Mouse (Mus musculus) erythroblast, adult 5-6 weeks (primary cell): ENCODE results near the gene Arap1. TPM values are rescaled to one million over a fixed set of nuclear protein-coding genes. Genes with fewer than 3 reads are reported as not detected.

Experiments
- ATAC-seq: replicated peaks from 2 replicates; pipeline ENCODE4 v1.8.0; 2016; ENCODE audit warnings: moderate number of reproducible peaks, mild to moderate bottlenecking, moderate TSS enrichment, inconsistent platforms; ENCODE audit not compliant: poor library complexity, low FRiP score, severe bottlenecking
- total RNA-seq, 2 experiments: library from RNA; stranded (forward) in 1 of 2; stranded (reverse) in 1 of 2; fragments of 150-400 nt in 1 of 2; fragments of 200-764, 138-1000 nt in 1 of 2; gene quantifications; 2 replicates each; pipeline versions ENCODE4 v1.2.3 to v1.2.4; 2015 to 2017; ENCODE audit warnings: low replicate concordance in 2 of 2

Gene Arap1
- total RNA-seq, 2 experiments from 2014 or later = 8.3 to 26.5 TPM

- no peak for ATAC-seq
Measured at GRCm38 (mm10) chr7:101459305-101459813, 111.5 kb downstream of the Arap1 start.

DNA sequence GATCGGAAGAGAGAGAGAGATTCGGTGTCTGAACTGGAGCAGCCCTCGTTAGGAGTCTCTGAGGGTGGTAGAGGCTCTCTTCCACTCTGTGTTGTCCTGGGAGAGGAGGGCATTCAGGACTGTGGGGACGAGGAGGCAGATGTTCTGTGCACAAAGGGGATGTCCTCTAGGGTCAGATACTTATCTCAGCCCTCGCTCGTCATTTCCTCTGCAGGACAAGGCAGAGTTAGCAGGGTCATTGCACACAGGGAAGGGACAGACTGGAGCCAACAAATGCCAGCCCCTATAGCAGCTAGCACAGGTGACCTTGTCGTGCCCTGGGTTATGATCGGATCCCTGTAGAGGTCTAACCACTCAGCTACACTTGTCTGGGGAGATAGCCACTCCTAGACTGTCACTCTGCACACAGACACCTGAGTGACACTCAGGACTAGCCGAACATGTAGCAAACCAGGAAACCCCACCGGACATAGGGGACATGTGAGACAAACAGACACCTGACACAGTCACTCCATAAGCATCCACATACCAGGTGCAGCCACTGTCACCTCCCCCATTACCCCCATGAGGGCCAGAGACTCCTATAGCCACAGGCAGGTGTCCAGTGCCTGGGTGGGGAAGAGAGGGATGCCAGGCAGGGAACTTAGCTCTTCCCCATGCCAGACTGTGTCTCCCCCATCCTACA lies 112.2 kb downstream of the Arap1 start:
- no peak for ATAC-seq

DNA sequence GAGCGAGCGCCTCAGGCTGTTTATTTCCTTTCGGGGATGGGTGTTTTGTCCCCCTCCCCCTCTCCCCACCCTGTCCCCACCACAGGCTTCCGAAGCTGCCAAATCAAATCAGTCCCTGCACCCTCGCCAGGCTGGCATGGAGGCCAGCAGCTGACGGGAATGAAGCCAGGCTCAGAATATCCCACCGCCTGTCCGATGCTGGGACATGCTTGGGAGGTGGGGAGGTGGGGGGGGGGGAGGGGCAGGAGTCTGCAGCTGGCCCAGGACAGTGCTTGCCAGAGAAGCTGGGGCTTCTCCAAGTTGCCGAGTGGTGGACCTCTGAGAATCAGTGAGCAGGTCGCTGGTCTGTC lies 112.7 kb downstream of the Arap1 start:
- ATAC-seq = no peak

DNA sequence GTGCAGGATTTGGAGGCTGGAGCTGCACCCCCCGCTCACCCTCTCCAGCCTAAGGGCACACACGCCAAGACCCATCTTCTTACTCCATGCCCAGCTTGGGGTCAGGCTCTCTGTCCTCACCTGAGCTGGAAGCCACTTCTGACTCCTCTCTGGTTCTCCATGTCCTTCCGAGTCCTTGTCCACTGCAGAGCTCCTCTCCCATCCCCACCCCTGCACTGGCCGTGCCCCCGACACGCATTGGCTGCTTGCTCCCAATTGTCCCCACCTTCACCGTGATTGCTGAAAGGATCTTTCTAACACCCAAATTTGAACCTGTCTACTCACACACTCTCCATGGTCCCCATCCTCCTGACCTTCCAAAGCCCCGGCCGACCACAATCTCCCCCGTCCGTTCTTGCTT lies 113.7 kb downstream of the Arap1 start:
- ATAC-seq = no peak

Other genes with a start within 250 kb of the Arap1 start
- gene Atg16l2, start 45.8 kb upstream of the Arap1 start, total RNA-seq (2015; ENCODE audit: low replicate concordance) = 1.7 and 3.3 TPM in 2 replicates
- 0.70 and 1.2 TPM in 2 replicates for gene Atg16l2, start 45.8 kb upstream of the Arap1 start, total RNA-seq (2017; ENCODE audit: low replicate concordance)
- gene Stard10, start 31.0 kb upstream of the Arap1 start, total RNA-seq (2015; ENCODE audit: low replicate concordance) = 37.4 and 49.8 TPM in 2 replicates
- gene Stard10, start 31.0 kb upstream of the Arap1 start, total RNA-seq (2017; ENCODE audit: low replicate concordance) = 24.4 and 39.0 TPM in 2 replicates
- gene Gm45837, start 62.8 kb downstream of the Arap1 start, total RNA-seq (2015; ENCODE audit: low replicate concordance) = 5.0 TPM in 1 of 2 replicates, not detected in the other
- not detected in 2 replicates for gene Gm45837, start 62.8 kb downstream of the Arap1 start, total RNA-seq (2017; ENCODE audit: low replicate concordance)
- 17.5 and 18.6 TPM in 2 replicates for gene Pde2a, start 73.6 kb downstream of the Arap1 start, total RNA-seq (2015; ENCODE audit: low replicate concordance)
- gene Pde2a, start 73.6 kb downstream of the Arap1 start, total RNA-seq (2017; ENCODE audit: low replicate concordance) = 13.0 and 16.4 TPM in 2 replicates
- not detected in 2 replicates for gene Art2b, start 237.5 kb downstream of the Arap1 start, total RNA-seq (2015; ENCODE audit: low replicate concordance)
- 0.14 TPM in 1 of 2 replicates, not detected in the other for gene Art2b, start 237.5 kb downstream of the Arap1 start, total RNA-seq (2017; ENCODE audit: low replicate concordance)